In genomic region chr7:144072219-144072618, GRCm38 (mm10) we compare ENCODE assay signal across 8 mouse cellular contexts.
DNase-seq lines count a peak whose midpoint lies in the region; ATAC-seq and TF ChIP-seq lines count a peak whose summit lies in the region.

No protein-coding gene starts in this region.

- no peak for TF ChIP-seq EP300 in stomach, postnatal 0 days (optimal IDR thresholded peaks at IDR 0.05)

- H3K4me3 ChIP-seq in hindbrain, embryonic 11.5 days (ENCODE audit: low read depth, low read length), result no peak overlapping the region
- H3K4me3 ChIP-seq in hindbrain, embryonic 13.5 days, result no peak overlapping the region
- no peak overlapping the region for H3K4me3 ChIP-seq in hindbrain, postnatal 0 days (ENCODE audit: low read length)
- no peak overlapping the region for H3K4me3 ChIP-seq in stomach, postnatal 0 days (ENCODE audit: low read depth, low read length)

- TF ChIP-seq CTCF in hindbrain, postnatal 0 days (IDR thresholded peaks at IDR 0.05; ENCODE audit: low read depth), result peak; percentile 79
- peak; percentile 78 for TF ChIP-seq CTCF in stomach, postnatal 0 days (IDR thresholded peaks at IDR 0.05; ENCODE audit: low read depth)

- H3K9ac ChIP-seq in hindbrain, embryonic 11.5 days (ENCODE audit: low read depth, low read length), result no peak overlapping the region
- no peak overlapping the region for H3K9ac ChIP-seq in hindbrain, embryonic 13.5 days
- H3K9ac ChIP-seq in hindbrain, postnatal 0 days (replicated peaks; ENCODE audit: low read length), result no peak overlapping the region
- H3K9ac ChIP-seq in stomach, postnatal 0 days (ENCODE audit: low read length), result no peak overlapping the region

- DNase-seq in hindbrain, embryonic 11.5 days (ENCODE audit: low spot score), result peak; percentile 54
- DNase-seq in 3T3-L1 (ENCODE audit: low read depth, low spot score) (peak; percentile 67), ES-CJ7 (ENCODE audit: low read depth, low spot score) (peak; percentile 62)
- peak; percentile 73 for DNase-seq in hindbrain, postnatal 0 days (ENCODE audit: low spot score)
- peak; percentile 25 for DNase-seq in stomach, postnatal 0 days (ENCODE audit: low spot score)
- DNase-seq in T-cell, adult 2 months (ENCODE audit: low spot score), result no peak

- no peak overlapping the region for H3K4me2 ChIP-seq in hindbrain, embryonic 11.5 days (replicated peaks; ENCODE audit: low read depth, low read length)
- no peak overlapping the region for H3K4me2 ChIP-seq in hindbrain, embryonic 13.5 days
- H3K4me2 ChIP-seq in hindbrain, postnatal 0 days (ENCODE audit: low read depth, low read length), result no peak overlapping the region
- H3K4me2 ChIP-seq in stomach, postnatal 0 days (replicated peaks; ENCODE audit: low read depth), result no peak overlapping the region

- H3K4me1 ChIP-seq in hindbrain, embryonic 11.5 days (replicated peaks; ENCODE audit: control insufficient read depth, insufficient read depth, low read length), result no peaks in the 10 kb centered on the region
- no peaks in the 10 kb centered on the region for H3K4me1 ChIP-seq in hindbrain, embryonic 13.5 days (replicated peaks)
- H3K4me1 ChIP-seq in hindbrain, postnatal 0 days (ENCODE audit: insufficient read depth, low read length), result no peaks in the 10 kb centered on the region
- no peaks in the 10 kb centered on the region for H3K4me1 ChIP-seq in stomach, postnatal 0 days (replicated peaks; ENCODE audit: control insufficient read depth, insufficient read depth)

- H3K27me3 ChIP-seq in hindbrain, embryonic 11.5 days (ENCODE audit: control insufficient read depth, insufficient read depth, low read length), result no peaks in the 10 kb centered on the region
- H3K27me3 ChIP-seq in hindbrain, embryonic 13.5 days, result no peaks in the 10 kb centered on the region
- no peaks in the 10 kb centered on the region for H3K27me3 ChIP-seq in hindbrain, postnatal 0 days (ENCODE audit: insufficient read depth, low read length)
- H3K27me3 ChIP-seq in stomach, postnatal 0 days (ENCODE audit: control insufficient read depth, insufficient read depth, low read length), result no peaks in the 10 kb centered on the region

- no peaks in the 10 kb centered on the region for H3K36me3 ChIP-seq in hindbrain, embryonic 11.5 days (ENCODE audit: control insufficient read depth, insufficient read depth, low read length)
- no peaks in the 10 kb centered on the region for H3K36me3 ChIP-seq in hindbrain, embryonic 13.5 days
- no peaks in the 10 kb centered on the region for H3K36me3 ChIP-seq in hindbrain, postnatal 0 days (ENCODE audit: insufficient read depth, low read length)
- H3K36me3 ChIP-seq in stomach, postnatal 0 days (ENCODE audit: control insufficient read depth, insufficient read depth, low read length), result no peaks in the 10 kb centered on the region

- 41% methylated on average over 1 of the region's 1 CpGs for WGBS in hindbrain, embryonic 11.5 days
- WGBS in hindbrain, embryonic 13.5 days, result 38% methylated on average over 1 of the region's 1 CpGs
- WGBS in hindbrain, postnatal 0 days, result 33% methylated on average over 1 of the region's 1 CpGs
- WGBS in stomach, postnatal 0 days, result 54% methylated on average over 1 of the region's 1 CpGs

- no peak overlapping the region for H3K27ac ChIP-seq in hindbrain, embryonic 11.5 days (ENCODE audit: low read depth, low read length)
- no peak overlapping the region for H3K27ac ChIP-seq in hindbrain, embryonic 13.5 days
- H3K27ac ChIP-seq in hindbrain, postnatal 0 days, result no peak overlapping the region
- H3K27ac ChIP-seq in stomach, postnatal 0 days (replicated peaks), result no peak overlapping the region

- H3K9me3 ChIP-seq in hindbrain, embryonic 11.5 days (ENCODE audit: control insufficient read depth, low read length), result no peaks in the 10 kb centered on the region
- no peaks in the 10 kb centered on the region; the same call in 1 of the 2 replicates for H3K9me3 ChIP-seq in hindbrain, embryonic 13.5 days
- H3K9me3 ChIP-seq in hindbrain, postnatal 0 days (ENCODE audit: low read length), result no peaks in the 10 kb centered on the region
- no peaks in the 10 kb centered on the region for H3K9me3 ChIP-seq in stomach, postnatal 0 days (ENCODE audit: control insufficient read depth, low read length)

- no peak for ATAC-seq in hindbrain, embryonic 11.5 days (ENCODE audit: low FRiP score)
- ATAC-seq in hindbrain, embryonic 13.5 days (ENCODE audit: low FRiP score), result no peak
- ATAC-seq in hindbrain, postnatal 0 days, result no peak
- no peak for ATAC-seq in stomach, postnatal 0 days (ENCODE audit: low FRiP score, low TSS enrichment)
- ATAC-seq in megakaryocyte-erythroid progenitor cell, adult 5-6 weeks (replicated peaks; ENCODE audit: low FRiP score, low TSS enrichment, poor library complexity, severe bottlenecking), result no peak
